Mouse (Mus musculus) CH12.LX (cell line): Measurements from ENCODE around the gene Foxa1.

Source experiments
- CTCF ChIP-seq, 2 experiments: IDR thresholded peaks in 1 of 2; conservative IDR thresholded peaks in 1 of 2; 2 replicates each; pipeline ENCODE4 v1.5.1; 2011 to 2012; ENCODE audit warnings: low read depth in 2 of 2, low read length in 2 of 2, improper control_type of control experiment in 1 of 2, inconsistent platforms in 1 of 2, mild to moderate bottlenecking in 1 of 2, moderate library complexity in 1 of 2
- HCFC1 ChIP-seq: IDR thresholded peaks from 2 replicates; pipeline ENCODE4 v1.6.1; 2012; ENCODE audit warnings: low read depth, mild to moderate bottlenecking, inconsistent platforms, low read length, improper control_type of control experiment
- NELFE ChIP-seq: IDR thresholded peaks from 2 replicates; pipeline ENCODE4 v1.6.1; 2011; ENCODE audit warnings: low read depth, low read length, improper control_type of control experiment
- TCF12 ChIP-seq: IDR thresholded peaks from 2 replicates; pipeline ENCODE4 v1.6.1; 2014; ENCODE audit warnings: low read depth, mild to moderate bottlenecking, inconsistent platforms, low read length, improper control_type of control experiment
- UBTF ChIP-seq: IDR thresholded peaks from 2 replicates; pipeline ENCODE4 v1.6.1; 2012; ENCODE audit warnings: low read depth, mild to moderate bottlenecking, inconsistent platforms, low read length, improper control_type of control experiment, moderate library complexity
- ZNF384 ChIP-seq: IDR thresholded peaks from 2 replicates; pipeline ENCODE4 v1.6.1; 2012; ENCODE audit warnings: low read depth, low read length, improper control_type of control experiment, inconsistent platforms

- TF ChIP-seq HCFC1 (no peak), CTCF (conservative IDR thresholded peaks at IDR 0.05 in 1 of 2, IDR thresholded peaks at IDR 0.05 in 1 of 2; ENCODE audit: low read depth in 2 of 2, low read length in 2 of 2) (no peak), ZNF384 (no peak), UBTF (no peak), NELFE (no peak), TCF12 (no peak)
Observed at GRCm38 (mm10) chr12:57545371-57546241, 1.1 kb downstream of the Foxa1 start.
